Mouse (Mus musculus): Measurements from ENCODE around the gene Tnnt3. TPM values are rescaled to one million over a fixed set of nuclear protein-coding genes. Genes with fewer than 3 reads are reported as not detected.
A peak's percentile ranks its signal among the peaks of the same experiment; 100 is the strongest.

Gene Tnnt3
- not detected for total RNA-seq (2021)

DNA sequence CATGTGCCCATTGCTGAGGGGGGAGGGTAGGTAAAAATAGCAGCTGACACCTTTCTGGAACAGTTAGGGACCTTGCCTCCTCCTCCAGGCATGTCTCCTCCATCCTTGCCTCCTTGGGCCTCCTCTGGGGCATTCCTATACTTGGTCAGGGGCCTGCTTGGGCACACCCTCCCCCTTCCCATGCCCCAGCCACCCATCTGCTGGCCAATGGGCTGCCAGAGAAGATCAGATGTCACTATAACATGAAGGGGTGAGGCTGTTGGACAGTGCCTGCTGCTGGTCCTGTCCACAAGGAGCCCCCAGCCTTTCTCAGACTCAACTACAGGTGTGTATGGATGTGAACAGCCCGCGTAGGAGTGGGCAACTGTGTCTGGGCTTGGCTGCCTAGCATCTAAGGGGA lies at the start of gene Tnnt3:
Gene Tnnt3 (plus strand): TSS at position 262 of the 400 bp plus-strand sequence.
- DNase-seq, result no peak

DNA sequence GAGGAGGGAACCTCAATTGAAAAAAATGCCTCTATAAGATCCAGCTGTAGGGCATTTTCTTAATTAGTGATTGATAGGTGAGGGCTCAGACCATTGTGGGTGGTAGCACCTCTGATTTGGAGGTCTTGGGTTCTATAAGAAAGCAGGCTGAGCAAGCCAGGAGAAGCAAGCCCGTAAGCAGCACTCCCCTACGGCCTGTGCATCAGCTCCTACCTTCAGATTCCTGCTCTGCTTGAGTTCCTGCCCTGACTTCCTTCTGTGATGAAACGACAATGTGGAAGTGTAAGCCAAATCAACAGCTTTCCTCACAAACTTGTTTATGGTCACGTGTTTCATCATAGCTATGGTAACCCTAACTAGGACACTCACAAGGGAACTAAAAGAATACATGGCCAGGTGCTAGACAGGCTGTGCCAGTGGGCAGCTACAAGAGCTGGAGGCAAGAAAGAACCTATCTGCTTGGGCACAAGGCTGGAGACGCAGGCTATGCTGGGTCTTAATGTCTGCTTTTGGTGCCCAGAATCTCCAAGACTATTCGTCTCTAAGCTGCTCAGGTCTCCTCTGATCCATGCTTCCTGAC lies 49.5 kb upstream of the Tnnt3 start:
- DNase-seq, result no peak

DNA sequence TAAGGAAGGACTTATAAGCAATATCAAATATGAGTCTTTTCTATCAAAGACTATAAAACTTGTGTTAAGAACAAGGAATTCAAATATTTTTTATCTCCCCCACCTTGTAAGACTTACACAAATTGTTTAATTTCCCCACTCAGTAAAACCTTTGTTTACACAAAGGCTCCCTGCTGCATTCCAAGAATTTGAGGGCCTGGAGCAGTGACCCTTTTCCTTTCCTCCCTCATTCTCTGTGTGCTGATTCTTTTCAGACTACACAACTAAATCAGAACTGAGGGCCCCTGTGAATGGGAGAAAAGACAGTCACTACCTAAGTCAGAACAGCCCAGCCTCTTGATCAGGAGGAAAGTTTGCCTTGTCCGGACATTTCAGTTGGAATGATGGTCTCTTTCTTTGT lies 43.9 kb upstream of the Tnnt3 start:
- DNase-seq, result no peak

DNA sequence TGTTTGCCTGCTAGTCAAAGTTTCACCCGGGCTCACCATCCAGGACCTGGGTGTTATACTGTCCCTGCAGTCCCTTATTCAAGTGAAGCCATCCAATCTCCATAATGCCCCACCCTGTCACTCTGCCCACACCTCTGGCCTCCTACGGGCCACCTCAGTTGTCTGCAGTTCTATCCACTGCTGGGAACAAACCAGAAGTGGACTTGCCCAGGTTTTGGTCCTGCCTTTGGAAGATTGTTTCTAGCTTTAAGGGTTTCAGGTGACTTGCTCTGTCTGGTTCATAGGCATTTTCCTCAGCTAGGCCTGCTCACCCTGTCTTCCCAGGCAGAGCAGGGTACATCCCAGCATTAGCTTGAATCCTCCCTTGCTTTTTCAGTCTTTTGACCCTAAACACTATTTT lies 43.4 kb upstream of the Tnnt3 start:
- no peak for DNase-seq

DNA sequence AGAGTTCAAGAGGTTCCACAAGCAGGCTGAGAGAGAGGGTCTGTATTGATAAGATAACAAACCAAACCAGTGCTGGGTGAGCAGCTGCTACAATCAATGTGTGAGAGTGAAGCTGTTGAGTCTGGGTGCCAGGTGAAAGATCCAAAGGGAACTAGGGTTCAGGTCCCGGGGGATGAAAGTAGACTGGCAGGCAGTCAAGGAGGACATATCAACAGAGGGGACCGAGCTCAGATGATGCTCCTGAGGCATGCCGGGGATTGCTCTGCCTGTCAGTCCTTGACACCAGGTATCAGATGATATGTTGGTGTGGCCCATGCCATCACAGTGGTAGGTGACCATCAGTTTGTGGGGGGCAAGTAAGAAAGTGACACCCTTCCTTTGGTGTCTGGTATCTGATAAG lies 41.8 kb upstream of the Tnnt3 start:
- no peak for DNase-seq

DNA sequence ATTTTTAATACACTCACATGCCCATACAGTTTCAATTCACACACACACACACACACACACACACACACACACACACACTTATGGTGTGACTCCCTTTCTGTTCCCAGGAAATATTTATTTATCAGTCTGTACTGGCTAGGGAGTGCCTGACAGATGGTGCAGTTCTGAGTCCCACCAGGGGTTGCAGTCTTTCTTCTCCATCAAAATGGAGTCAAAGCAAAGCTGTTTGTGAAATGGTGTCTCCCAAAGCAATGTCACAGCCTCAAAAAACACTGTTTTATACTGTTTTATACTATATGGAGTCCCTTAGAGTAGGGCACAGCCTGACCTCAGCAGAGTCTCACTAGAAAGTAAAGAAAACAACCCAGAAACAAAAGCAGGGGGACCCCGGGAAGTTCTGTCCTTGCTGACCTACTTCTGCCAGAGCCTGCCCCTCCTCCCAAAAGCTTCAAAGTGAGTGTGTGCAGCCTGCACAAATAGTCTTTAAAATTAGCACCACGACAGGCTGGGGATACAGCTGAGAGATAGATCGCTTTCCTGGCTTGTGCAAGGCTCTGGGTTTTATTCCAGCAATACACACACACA lies 41.3 kb upstream of the Tnnt3 start:
- peak in 1 of 2 experiments; percentile 31 for DNase-seq

DNA sequence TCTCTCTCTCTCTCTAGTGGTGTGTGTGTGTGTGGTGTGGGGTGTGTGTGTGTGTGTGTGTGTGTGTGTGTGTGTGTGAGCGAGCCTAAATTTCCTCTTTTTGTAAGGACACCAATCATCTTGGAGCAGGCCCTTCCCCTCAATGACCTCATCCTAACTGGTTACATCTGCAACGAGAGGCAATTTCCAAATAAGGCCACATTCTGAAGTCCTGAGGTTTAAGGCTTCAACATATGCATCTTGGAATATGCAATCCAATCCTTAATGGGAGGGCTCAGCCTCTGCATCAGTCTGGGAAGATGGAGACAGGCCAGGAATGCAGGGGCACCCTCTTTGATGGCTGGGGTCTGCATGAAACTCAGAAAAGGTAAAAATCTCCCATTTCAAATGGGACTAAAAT lies 40.6 kb upstream of the Tnnt3 start:
- DNase-seq, result no peak

DNA sequence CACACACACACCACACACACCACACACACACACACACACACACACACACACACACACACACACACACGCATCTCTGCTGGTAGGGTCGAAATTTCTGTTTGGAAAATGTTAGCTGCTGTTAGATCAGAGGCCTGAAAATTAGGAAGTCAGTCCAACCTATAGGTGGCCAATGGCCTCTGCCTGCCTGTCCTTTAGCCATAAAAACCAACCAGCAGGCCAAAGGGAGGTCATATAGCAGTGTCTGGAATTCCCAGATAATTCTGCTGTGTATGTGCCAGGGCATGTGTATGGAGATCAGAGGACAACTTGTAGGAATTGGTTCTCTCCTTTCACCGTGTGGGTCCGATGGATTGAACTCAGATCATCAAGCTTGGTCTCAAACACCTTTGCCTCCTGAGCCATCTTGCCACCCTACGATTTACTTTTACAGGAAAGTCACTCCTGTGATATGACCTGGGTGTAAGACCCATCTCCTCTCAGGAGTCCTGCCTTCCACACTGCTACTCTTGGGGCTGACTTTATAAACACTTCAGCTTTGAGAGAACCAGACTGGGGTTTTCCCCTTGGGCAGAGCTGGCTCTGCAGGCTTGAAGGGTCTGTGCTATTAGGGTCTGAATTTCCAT lies 39.8 kb upstream of the Tnnt3 start:
- DNase-seq, result no peak

DNA sequence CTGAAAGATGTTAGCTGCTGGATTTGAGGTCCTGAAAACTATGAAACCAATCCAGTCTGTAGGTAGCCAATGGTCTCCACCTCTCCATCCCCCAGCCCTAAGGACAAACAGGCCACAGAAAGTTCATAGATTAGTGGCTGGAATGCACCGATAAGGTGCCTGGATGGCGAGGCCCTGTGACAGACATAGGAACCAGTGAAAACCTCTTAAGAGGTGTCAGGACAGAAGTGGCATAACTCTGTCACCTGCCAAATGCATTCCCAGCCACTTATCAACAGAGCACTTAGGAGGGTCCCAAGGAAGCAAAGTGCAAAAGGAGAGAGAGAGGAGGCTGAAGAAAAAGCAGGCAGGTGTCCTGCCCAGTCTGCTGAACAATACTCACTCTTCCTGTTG lies 39.3 kb upstream of the Tnnt3 start:
- DNase-seq, result no peak

DNA sequence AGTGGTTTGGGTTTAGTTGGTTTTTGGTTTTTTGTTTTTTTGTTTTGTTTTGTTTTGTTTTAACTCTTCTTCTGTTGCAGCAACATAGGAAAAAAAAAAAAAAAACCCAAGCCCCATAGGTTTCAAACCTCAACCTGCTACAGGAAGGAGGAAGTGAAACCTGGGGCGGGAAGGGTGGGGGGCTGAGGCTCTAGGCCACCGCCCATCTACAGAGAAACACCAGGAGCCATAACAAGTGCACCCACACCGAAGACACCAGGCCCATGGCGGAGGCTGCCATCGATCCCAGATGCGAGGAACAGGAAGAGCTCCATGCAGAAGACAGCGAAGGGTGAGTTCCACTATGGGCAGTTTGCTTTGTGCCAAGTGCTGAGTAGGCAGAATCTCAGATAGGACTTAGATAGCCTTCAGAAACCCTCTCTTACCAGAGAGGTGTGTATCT lies 38.0 kb upstream of the Tnnt3 start, which contains the start of gene Lsp1:
Gene Lsp1 (plus strand): TSS at position 174 of the 442 bp plus-strand sequence.
- DNase-seq, result no peak

DNA sequence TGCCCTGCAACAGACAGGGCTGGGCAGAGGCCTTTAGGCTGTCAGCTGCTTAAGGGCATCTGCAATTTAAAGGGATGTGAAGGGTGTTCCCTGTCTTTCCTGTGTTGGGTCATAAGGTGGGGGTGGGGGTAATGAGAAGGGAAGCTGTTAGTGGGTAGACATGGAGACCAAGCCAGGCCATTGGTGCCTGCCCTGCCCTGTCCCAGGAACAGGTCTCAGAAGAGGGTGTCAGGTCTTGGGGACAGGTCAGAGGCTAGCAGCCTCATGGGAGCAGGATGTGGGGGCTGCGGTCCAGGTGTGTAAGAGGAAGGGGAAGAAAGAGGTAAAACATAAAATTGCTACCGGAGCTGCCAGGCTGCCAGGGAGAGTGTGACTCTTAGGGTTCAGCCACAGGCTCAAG lies 37.2 kb upstream of the Tnnt3 start:
- no peak for DNase-seq

DNA sequence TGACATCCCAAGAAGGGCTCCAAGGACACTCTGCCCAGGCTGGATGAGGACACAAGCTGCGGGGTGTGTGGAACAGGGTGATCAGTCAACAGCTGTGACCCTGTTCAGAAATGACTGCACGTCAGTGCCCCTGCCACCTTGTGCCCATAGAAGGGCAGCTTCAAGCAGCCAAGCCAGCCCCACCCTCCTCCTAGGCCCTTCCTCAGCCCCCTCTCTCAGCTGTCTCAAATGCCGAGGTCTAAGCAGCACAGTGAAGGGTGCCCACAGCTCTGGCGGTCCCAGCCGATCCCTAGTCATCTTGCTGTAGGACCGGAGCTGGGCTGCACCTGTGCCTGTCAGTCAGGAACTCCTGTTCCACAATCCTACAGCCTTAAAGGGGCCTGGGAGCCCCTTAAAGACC lies 36.4 kb upstream of the Tnnt3 start:
- no peak for DNase-seq

DNA sequence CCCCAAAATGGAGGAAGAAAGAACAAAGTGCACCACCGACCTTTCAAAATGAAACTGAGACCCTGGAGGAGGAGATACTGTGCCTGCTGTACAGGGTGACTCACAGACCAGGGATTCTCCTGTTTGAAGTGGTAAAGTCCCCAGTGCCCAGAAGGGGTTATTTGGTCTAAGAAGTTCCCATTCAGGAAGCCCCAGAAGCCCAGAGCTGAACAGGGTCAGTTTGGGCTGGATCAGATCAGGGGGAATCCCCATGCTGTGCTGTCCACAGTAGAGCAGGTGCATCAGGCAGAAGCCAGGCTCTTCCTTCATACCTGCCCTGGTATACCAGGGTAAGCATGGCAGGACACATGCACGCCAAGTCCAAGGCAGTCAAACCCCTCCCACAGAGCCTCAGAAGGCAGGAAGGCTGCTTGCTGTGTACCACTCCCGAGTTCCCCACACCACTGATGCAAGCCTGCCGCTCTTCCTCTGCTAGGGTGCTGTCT lies 36.0 kb upstream of the Tnnt3 start:
- no peak for DNase-seq

DNA sequence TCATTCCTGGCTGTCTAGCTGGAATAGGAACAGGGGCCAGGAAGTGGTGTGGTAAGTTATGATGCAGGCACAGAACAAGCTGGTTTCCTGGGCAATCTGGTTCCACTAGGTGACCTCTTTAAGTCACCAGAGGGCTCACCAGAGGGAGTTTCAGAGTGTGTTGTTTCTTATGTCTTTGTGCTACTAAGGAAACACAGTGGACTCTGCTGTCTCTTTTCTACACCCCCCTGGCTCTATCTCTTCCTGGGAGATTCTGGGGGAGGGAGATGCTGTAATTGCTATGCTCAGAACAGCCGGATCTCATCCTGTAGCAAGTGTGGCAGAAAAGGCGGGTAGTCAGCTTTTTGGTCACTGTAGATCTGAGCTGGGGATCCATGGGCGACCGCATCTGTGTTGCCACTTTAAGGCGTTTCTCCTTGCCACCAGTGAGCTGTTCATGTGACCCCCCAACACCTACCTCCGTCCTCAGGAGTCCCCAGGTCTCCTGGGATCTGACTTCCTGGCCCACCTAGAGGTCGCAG lies 28.4 kb upstream of the Tnnt3 start:
- DNase-seq, result no peak

DNA sequence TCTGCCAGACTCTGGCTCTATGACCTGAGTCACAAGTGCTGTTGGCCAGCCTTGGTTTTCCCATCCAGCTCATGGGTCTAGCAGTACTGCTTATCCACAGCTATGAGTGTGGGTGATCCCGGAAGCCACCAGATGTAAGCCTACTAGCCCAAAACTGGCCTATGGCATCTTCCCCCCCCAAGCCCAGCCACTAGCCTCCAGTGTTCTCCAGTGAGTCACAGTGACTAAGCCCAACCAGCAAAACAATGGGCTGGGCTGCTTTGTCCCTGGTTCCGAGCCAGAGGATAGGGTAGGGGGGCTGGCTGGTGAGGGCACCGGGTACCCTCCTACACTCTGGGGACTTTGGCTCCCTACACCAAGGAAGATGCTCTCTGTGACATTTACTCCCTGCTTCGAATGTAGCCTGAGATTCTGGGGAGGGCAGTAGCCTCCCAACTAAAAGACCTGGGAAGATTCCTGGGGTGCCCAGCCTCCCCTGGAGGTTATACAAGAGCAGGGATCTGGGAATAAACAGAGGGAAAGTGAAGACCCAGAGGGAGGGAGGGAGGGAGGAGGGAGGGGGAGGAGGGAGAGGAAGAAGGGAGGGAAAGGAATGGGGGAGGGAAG lies 27.7 kb upstream of the Tnnt3 start:
- no peak for DNase-seq

DNA sequence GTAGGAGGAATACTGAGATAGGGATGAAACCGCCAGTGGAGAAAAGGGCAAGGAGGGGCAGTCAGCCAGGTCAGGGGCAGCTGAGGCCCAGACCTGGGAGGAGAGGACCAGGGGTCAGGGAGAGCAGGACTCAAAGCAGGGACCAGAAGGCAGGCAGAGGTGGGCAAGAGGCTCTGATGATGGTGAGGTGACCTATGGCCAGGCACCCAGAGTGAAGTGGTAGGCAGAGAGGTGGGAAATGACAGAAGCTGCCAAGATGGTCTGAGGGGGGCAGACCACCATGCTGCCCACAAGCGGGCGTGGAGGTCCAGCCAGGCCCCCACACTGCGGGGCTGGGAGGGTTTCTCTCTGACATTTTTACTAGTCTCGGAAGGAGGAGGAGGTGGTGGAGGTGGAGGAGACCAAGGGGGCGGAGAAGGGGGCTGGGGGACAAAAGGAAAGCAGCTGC lies 27.2 kb upstream of the Tnnt3 start:
- DNase-seq, result no peak

DNA sequence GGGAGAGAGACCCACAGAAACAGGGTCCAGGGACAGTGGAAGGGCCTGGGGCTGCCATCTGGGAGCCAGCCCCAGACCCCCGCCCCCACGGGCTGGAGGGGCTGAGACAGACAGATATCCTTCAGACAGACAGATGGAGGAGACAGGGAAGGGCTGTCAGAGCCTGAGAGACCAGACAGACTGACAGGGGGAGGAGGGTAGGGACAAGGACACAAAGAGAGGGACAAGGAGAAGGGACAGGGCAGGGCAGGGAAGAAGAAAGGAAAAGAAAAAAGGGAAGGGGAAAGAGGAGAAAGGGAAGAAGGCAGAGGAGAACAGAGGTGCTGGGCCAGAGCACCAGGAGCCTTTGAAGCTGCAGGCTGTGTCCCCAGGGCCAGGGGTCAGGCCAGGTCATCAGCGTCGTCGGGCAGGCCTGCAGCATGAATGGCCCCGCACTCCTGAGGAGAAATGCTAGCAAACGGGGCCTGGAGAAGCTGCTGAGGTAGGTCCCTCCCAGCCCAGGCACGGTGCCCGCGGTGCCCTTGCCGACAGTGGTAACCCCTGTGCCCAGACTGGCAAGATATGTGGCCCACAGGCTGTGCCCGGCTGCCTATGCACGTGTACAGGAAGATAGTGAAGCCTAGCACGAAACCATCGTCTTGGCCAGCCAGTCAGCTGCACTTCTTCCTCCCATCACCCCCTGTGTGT lies 26.6 kb upstream of the Tnnt3 start:
- no peak for DNase-seq

DNA sequence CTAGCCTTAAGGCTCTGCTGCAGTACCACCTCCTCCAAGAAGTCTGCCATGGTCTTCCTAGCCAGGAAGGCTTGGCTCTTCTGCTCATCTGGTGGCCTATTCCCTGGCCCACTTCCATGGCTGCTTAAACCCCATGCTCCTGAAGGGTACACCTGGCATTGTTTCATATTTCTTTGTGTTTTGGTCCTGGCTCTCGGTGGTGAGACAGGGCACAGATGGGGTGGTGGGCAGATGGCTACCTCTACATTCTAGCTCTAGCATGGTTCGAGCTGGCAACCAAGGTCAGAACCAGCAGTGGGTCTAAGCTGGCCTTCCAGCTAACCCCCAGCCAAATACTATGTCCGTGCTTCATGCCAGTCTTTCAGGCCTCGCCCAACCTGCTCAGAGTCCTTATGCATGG lies 25.7 kb upstream of the Tnnt3 start:
- DNase-seq, result no peak

DNA sequence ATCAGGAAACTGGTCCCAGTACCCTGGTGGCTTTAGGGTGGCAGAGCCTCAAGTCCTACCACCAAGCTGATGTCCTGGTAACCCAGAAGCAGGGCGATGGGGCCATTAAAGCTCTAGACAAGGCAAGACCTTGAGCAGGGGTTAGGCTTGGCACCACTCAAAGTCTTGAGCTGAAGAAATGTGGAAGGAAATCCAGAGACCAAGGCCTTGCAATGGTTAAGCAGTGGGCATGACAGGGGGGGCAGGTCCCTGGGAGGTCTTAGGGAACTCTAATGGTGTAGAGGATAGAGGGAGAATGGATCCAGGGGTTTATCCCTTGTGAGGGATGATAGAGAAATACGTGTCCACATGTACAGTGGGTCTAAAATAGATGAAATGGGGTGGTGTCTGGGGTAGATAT lies 25.2 kb upstream of the Tnnt3 start:
- no peak for DNase-seq

DNA sequence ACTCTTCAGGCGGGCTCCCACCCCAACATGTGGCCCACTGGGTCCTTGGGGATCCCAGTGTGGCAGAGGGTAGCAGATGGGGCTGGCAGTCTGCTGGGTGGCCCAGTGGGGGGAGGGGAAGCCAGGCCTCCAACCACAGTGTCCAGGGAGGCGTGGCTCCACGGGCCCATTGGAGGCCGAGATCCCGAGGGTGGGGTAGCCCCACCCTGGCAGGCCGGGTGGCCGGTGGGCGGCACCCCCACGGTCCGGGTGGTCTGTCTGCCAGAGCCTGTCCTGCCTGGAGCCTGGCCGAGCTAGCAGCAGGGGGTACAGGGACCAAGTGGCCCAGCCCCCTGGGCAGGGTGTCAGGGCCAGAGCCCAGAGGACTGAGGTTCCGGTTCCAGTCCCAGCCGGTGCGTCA lies 23.8 kb upstream of the Tnnt3 start:
- no peak for DNase-seq

DNA sequence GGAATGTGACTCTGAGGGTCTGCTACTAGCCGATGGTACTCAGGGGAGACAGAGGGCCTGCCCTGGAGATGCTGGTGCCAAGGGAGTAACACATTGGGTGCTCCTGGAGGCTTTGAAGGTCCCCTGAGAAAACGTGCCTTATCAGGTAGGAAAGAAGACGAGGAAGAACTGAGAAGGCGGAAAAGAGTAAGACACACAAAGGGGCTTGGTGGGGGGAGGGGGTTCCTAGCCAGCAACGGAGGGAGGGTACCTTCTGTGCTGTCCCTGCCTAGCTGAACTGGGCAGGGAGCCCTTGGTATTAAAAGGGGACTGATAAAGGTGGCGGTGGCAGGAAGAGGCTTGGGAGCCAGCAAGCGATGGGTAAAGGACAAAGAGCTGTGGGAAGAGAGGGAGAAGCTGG lies 23.0 kb upstream of the Tnnt3 start:
- no peak for DNase-seq

DNA sequence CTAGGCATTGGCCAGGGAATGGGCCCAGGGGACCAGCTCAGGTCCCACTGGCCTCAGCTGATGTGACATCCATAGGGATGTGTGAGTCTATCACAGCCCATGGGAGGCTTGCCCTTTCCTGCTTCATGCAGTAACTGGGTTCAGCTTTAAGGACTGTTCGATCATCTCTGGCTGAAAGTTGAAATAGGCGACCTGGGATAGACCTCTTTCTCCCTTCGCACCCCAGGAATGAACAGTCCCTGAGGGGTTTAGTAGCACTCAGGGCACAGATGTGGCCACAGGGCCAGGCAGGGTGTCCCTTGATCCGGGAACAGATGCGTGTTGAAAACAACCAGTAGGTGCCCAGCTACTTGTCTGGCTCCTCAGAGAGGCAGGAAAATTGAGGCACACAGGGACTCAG lies 22.4 kb upstream of the Tnnt3 start:
- DNase-seq, result no peak
